Mouse (Mus musculus): ENCODE results near the gene Ccnt1.

DNA sequence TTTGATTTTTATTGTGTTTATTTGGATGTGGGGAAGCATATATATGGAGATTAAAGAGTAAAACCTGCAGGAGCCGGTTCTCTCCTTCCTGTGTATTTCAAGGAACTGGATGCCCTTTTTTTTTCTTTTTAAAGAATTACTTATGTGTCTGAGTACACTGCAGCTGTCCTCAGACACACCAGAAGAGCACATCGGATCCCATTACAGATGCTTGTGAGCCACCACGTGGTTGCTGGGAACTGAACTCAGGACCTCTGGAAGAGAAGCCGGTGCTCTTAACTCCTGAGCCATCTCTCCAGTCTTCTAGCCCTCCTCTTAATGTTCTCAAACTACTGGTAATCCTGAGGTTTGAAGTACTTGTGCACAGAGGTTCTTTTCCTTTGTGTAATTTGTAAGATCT is 32.8 kb downstream of the Ccnt1 start:
- TF ChIP-seq POLR2A (IDR thresholded peaks at IDR 0.05; ENCODE audit: low read depth, low read length) = no peak
- no peak for TF ChIP-seq CTCF (IDR thresholded peaks at IDR 0.05; ENCODE audit: borderline replicate concordance, insufficient read depth, low read length)

Data from embryonic fibroblast, embryonic 13.5 days (primary cell).